Mouse (Mus musculus) heart, adult 2 months (tissue): ENCODE measurements around the gene Zscan2.

Experiments
- CTCF ChIP-seq: fragments of 200-600 bp; IDR thresholded peaks from 2 replicates; pipeline ENCODE4 v1.8.1; 2022; ENCODE audit warnings: antibody characterized with exemption, mild to moderate bottlenecking, moderate library complexity
- EP300 ChIP-seq: fragments of 200-500 bp; IDR thresholded peaks from 2 replicates; pipeline ENCODE4 v1.6.1; 2011; ENCODE audit warnings: low read depth, low read length, control low read depth; ENCODE audit not compliant: insufficient read depth

DNA sequence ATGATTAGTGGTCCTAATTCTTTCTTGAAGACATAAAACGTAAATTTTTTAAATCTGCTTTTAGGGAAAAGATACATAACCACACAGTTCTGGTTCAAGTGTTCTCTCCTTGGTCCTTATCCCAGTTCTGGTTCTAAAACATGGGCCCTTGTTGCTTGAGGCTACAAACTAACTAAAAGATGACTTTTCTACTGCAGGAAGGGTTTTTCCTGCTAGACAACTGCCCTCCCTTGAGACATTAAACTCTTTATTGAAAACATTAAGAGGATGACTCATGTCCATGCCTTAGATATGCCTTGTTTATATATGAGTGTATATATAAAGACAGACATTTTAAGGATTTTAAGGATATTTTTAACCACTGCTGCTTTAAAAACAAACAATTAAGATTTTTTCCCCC lies 17.5 kb upstream of the Zscan2 start:
- no peak for TF ChIP-seq CTCF
- TF ChIP-seq EP300, result no peak
